Mouse (Mus musculus) CD4-positive helper T cell, adult 2 months (primary cell): ENCODE measurements around the gene Setd5.

Source experiments
- DNase-seq: peaks from one replicate; pipeline ENCODE4 v3.0.0-alpha.2; 2012; ENCODE audit warnings: low read depth, missing footprints, low spot score

Setd5 gene

DNA sequence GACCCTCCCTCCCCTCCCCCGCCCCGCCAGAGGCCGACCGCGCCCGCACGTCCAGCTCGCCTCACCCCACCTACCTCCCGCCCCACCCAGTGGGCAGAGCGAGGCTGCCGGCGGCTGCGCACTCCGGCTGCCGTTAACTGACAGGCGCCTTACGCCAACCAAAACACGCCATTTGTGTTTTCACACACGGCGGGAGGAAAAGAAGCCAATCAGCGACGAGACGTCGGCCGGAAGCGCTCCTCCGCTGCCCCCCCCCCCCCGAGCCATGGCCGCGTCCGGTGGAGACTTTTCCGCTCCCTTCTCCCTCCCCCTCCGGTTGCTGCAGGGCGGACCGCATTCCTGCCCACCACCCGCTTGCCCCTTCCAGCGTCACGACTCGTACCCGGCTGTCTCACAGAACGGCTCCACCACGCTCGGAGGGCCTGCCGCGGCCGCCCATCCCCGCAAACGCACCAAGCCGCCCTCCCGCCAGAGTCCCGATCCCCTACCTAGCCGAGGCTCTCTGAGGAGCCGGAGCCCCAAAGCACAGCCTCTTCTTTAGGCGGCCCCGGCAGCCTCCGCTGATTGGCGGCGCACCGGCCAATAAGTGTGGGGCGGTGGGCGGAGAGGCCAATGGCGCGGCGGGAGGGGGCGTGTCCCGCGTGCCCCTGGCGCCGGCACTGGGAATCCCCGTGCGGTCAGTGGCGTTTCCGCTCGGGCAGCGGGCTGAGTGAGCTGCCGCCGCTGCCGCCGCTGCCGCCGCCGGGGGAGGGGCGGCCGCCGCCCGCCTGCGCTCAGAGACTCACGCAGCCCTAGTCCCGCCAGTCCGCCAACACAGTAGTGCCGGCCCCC is at the start of gene Setd5:
Setd5 (plus strand) TSS at position 680 of the 831 bp plus-strand sequence.
- DNase-seq = peak; percentile 98

DNA sequence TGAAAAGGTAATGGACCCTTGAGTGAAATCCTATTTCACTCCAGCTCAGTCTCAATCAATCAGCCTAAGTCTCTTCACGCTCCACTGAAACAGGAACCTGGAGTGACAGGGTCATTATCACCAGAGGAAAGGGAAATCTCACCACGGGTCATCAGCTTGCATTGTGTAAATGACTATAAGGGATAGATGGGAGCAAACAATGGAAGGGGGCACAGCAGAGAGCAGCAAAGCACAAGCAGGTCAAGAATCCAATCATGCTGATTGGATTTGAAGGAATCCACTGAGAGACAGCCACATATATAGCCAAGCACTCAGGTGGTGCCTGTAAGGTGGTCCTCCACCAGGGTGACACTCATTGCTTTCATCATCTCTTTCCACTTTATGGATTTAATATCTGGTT is 49.7 kb upstream of the Setd5 start:
- no peak for DNase-seq

DNA sequence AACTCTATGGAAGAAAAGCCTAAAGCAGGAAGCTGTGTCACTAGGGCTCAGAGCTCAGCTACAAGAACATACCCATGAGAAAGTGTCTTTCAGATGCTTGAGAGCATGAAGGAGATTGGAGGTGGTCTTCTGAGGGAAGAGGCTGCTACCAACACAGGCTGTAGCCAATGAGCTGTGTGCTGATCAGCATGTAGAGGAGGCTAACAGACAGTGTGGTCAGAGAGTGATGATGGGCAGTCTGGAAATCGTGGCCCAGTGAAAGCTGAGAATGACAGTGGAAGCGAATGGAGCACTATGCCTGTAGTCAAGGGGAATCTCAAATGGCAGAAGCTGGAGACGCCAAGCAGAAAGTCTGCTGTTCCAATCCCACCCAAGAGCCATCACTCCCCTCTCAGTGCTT is 48.2 kb upstream of the Setd5 start:
- DNase-seq = no peak

DNA sequence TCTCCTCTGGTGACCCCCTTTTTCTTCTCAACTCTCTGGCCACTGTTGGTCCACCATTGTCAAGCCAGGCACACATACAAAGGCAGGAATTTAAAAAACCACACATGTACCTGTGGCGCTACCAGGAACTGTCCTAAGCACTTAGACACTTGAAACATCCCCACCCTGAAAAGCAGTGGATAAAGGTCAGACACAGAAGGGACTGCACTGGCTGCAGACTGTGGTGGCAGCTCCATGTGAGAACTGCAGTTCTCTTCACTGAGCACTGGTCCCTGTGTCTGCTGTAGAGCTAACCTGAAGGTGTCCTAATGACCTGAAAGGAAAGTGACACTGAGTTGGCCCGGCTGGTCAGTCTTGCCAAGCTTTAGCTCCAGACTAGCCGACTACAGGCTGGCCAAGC is 46.6 kb upstream of the Setd5 start:
- no peak for DNase-seq

DNA sequence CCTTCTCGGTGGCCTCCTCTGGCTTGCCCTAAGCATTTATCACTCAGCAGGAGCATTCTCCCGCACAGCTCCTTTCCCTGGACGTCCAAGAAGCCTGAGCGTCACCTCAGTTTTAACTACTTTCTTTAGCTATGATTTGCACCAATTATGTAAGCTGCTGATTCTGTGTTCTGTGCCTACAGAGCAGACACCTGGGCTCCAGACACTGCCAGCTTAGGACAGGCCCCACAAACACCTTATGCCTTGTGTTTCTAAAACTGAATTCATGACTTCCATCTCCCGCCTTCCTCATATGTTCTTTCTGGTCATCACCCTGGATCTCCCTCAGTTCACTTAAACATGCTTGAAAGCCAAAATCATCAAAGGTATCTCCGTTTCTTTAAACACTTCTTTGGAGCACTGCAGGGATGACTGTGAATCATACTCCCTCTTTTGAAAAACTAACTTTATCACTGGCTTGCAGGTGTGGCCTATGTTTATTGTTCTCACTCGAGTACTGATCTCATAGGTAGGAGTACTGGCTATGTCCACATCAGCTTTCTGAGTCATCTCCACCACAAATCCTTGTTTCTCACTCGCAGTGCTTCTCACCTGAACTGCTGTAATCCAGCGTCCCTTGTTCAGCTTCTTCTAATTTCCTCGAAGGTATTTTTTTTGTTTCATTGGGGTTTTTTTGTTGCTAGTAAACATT is 46.0 kb upstream of the Setd5 start:
- DNase-seq = no peak

DNA sequence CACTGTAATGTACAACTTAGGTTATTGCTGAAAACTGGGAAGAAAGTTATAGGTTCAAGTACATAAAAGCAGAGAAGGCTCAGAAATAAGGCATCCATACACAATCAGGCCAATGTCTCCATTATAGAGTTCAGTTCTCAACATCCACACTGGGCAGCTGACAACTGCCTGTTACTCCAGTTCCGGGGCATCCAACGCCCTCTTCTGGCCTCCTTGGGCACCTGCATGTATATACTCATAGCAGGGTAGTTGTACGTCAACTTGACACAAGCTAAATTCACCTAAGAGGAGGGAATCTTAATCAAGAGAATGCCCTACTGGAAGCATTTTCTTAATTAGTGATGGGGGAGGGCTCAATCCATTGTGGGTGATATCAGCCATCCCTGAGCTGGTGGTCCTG is 45.0 kb upstream of the Setd5 start:
- DNase-seq = no peak

DNA sequence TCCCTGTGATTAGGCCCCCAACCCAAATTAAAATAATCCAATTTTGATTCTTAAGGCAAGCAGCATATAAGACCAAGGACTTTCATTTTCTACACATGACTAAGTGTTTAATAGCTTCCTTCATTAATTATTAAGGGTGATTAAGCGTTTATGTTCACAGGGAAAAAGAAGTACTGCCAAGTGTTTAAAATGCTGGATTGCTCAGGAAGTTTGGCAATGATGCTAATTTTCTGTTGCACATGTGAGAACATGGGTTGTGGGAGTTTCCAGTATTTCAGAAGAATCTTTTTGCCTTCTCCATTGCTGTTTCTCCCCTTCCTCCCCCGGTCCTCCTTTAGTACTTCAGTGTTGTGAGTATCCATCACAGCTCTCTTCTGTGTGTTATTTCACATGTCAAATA is 44.0 kb upstream of the Setd5 start:
- DNase-seq = no peak

DNA sequence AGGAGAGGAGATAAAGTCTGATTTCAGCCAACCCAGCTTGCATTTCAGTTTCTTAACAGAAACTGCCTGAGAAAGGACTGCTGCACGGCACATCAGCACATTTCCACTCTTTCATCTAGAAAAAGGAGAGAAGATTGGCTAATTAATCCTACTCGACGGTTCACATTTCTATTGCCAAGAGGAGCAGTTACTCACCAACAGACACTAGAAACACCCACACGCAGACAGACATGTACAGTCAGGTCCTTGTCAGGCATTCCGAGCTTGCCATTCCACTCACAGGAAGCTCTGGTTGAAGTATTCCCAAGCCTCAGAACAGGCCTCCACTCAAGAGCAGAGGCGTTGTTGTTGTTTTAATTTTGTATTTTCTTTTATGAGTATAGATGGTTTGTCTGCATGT is 42.7 kb upstream of the Setd5 start:
- no peak for DNase-seq

DNA sequence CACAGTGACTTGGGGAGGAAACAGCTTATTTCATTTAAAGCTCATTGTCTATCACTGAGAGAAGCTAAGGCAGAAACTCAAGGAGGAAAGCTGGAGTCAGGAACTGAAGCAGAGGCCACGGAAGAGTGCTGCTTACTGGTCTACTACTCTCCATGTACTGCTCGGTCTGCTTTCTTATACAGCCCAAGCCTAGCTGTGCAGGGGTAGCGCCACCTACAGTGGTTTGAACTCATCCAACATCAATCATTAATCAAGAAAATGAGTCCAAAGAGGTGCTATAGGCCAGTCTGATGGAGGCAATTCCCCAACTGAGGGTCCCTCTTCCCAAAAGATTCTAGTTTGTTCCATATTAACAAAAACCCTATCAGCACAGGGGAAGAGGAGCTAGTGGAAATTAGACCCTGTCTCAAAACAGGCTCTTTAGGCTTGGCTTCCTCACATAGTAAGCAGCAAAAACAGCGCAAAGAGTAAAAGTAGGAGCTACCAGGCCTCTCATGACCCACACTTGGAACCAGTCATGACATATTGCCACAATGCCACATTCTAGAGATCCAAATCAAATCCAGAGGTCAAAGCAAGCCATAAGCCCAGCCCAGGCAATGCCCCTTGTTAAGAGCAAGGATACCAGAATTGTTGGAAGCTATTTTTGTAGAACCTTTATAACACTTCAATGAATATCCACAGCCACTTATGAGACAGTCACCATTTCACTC is 40.5 kb upstream of the Setd5 start:
- DNase-seq = no peak

DNA sequence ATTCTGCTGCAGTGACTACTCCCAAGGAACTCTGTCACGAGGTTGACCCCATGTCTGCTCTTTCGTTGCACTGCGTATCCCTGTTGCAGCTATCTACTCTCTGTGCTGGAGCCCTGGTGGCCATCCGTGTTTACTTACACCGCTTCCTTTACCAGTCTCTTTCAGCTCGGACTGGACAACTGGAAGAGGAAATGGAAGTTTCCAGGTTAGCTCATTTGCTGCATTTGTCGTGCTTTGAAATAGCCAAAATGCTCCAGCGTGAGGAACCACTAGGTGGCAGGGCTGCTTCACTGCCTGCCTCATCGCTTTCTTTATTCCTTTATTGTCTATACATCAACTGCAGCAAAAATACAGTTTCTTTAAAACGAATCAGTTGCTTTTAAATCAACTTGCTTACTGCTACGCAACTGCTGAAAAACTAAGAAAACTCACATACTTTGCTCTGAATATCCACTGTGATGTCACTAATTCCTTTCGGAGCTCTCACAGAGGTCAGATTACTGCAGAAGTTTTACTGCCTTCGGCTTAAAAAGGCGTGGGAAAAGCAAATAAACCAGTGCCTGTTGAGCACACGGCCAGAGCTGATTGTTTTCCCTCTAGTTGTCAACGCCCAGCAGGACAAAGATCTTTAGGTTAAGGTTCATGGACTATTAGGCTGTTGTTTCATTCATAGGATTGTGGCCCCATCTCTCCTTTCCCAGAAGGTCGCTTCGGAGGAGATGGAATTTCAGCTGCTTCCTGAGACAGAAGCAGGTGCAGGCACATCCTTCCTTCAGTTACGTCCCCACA is 39.0 kb upstream of the Setd5 start:
- peak; percentile 73 for DNase-seq

DNA sequence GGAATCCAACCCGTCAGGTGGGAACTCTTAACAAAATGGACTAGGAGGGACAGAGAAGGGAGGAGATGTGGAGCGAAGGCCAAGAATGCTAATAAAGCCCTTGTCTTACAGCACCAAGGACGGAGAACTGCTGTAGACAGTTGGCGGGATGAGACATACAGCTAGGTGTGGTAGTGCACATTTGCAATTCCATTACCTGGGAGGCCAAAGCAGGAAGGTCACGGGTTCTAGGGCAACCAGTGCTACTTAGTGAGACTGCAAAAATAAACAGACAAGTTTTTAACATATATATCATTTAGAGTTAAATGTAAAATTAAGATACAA is 38.5 kb upstream of the Setd5 start:
- DNase-seq = no peak

DNA sequence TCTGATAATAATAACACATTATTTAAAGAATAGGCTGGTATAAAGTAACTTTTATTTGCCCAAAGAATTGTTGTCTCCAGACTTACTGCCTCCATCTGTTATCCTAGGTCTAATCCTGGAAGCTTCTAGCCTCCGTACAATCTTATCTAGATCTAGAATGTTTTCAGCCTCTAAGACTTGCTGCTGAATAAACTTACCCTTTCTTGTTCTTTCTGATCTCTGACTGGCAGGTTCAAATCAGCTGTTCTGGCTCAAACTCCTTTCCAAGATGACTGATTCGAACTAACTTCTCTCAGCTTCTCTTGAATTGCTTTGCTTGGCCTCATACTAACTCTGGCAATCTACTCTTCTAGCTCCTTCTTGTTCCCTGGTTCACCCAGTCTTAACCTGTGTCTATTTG is 36.8 kb upstream of the Setd5 start:
- no peak for DNase-seq

DNA sequence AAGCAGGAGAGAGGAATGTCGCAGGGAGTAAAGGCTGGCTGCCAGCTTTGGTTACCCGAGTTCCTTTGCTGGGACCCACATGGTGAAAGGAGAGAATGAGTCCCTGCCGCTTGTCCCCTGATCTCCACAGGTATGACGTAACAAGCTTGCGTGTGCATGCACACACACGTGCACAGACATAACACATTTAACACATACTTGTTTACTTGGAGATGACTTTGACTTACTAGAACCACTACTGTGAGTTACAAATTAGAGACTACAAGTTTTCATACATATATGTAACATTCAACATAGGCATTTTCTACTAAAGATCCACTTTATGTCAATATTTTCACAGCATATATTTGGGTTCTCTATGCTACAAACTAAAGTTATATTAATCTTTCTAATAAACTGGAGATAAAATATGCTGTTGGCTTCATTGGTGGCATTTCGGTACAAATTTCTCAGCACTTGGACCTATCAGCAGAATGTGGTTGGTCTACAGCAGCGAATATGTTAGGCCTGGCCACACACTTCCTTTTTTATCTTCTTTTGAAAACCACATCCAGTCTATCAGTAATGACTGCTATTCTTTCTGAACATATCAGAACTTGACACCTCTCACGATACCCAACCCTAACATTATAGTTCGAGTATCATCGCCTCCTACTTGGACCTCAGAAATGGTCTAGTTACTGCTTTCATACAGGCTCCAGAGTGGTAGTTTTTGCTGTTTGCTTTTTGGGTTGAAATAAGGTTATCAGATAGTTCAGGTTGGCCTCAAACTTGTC is 35.8 kb upstream of the Setd5 start:
- DNase-seq = no peak

DNA sequence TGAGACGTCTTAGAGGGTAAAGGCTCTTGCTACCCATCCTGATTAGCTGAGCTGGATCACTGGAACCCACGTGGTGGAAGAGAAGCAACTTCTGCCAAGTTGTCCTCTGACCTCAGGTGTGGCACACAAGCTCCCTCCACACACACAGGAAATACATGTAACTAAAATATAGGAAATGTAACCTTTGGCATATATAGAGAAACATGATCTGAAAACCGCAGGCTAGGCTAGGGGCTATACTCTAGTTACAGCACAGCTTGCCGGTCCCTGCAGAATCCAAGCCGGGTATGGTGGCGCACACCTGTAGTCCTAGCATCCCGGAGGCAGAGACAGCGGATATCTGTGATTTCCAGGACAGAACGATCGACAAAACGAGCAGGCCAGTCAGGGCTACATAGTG is 31.6 kb upstream of the Setd5 start:
- DNase-seq = no peak

DNA sequence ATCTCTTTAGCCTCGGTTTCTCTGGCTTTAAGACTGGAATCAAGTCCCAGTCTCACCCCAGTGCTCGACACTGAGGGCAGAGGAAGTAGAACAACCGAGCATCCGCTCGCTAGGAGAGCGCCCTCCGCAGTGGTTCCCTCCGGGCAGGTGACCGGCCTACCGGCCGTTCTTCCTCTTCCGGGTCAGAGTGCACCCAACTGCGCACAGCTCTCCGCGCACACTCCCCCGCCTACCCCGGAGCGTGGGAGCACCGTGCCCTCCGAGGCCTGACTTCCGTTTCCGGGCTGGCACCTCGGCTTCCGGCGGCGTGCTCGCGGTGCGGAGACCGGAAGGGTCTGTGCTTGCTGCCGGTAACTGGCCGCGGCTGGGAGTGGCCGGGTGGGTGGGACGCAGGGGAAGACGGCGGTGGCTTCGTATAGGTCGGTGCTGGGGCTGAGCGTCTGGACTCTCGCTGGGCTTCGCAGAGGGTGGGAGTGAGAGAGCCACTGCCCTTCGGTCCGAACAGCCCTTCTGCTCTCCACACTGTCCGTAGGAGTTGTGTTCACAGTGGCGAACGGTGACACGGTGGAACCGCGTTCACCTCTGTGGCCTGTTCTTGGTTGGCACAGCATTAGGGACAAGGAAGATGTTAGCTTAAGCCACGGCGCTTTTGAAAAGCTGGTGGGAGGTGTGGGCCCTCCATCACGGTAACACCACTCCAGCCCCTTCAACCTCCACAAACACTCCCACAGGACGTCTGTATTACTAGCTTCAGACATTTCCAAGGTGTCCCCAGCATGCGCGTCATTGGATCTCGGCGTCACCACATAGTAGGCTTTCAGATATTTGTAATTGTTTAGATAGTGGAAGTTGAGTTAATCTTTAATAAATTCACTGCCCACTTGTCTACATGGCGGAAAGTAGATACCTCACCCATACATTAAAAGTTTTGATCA is 30.9 kb upstream of the Setd5 start, which contains the start of gene Thumpd3:
Thumpd3 (plus strand) TSS at position 185 of the 935 bp plus-strand sequence.
- DNase-seq = peak; percentile 98

DNA sequence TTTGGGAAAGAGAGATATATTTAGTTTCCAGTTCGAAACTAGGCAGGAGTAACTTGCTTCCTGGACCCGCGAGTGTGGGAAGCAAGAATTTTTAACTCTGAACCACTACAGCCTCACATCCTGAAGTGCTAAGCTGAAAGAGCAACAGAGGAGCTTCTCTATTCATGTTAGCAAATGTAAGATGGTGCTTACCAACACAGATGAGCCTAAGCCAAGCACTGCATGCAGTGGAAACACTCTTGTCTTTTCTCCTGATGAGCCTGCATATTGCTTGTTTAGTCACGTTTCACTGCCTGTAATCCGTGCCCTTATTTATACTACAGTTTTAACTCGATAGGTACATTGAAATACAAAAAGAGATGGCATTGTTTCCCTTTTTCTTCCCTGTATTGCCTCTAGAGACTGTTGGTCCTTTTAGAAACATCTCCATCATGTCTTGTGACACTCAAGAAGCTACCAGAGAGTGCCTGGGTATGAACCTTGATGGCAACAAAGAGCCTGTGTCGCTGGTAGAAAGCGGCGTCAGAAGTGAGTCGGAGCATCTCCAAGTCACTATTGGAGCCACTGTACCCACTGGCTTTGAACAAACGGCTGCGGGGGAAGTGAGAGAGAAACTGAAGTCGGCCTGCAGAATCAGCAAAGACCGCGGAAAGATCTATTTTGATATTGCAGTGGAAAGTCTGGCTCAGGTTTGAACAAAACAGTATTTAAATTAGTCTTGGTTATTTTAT is 30.0 kb upstream of the Setd5 start:
- peak; percentile 76 for DNase-seq

DNA sequence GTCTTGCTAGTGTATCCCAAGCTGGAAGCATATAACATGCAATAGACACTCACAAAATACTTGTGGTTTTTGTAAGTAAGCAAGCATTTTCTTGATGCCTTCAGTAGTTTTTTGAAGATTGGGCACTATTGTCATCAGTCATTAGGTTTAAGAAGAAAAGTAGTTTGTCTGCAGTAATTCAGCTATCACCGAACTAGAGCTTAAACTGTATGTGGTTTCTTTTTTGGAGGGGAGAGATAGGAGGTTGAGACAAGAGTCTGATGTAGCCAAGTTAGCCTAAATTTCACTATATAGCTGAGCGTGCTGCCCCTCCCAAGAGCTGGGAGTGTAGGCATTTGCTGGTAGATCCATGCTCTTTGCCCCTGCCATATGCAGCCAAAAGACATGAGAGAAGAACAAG is 28.8 kb upstream of the Setd5 start:
- no peak for DNase-seq

DNA sequence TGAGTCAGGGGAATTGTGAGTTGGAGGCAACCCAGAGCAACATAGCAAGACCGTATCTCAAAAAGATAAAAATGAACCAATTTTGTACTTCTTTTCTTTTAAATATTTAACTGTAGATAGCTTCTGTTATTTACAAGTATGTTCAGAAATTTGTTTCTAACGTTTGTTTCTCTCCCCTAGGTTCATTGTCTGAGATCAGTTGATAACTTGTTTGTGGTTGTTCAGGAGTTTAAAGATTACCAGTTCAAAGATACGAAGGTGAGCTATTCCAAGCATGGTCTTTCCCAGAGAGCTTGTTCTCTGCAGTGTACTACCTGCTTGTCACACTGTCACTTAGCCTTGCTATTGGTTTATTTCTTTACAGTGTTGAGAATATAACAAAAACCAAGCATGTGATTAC is 28.0 kb upstream of the Setd5 start:
- no peak for DNase-seq

DNA sequence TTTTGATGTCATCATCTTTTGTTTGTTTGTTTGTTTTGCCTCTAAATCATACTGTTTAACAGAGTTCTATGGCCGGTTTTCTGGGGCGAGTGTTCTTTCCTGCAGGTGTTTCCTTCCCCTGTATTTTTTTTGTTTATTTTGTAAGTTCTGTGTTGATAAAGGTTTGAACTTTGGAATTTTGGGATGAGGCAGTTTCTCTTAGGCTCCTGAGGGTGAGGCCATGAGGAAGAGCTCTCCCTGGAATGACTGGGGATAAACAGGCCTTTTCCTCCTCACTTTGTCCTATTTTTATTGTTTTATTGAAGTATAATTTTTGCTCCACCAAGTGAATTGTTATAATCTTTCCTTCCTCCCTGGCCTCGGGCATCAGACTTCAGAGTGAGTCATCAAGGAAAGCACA is 24.2 kb upstream of the Setd5 start:
- no peak for DNase-seq
